Mouse (Mus musculus) left cerebral cortex, postnatal 25 days (tissue): ENCODE measurements around the gene Unc13d. TPM values are rescaled to one million over a fixed set of nuclear protein-coding genes. Genes with fewer than 3 reads are reported as not detected.
"Not testable (repeated sequence)": the region's sequence is repeated elsewhere in the genome, so short reads cannot be mapped to it uniquely, and the experiment has no call there.

Experiments used
- DNase-seq, 2 experiments: peaks; one replicate each; pipeline ENCODE4 v3.0.0; 2022; ENCODE audit warnings: low spot score in 2 of 2, mixed read lengths in 1 of 2
- intact Hi-C: fragments of 180-260 bp; cut with DNase I; formaldehyde crosslinking; loops from one replicate; pipeline ENCODE4 v1.15.1; 2025
- total RNA-seq, 2 experiments: library from RNA; stranded (reverse); gene quantifications; 2 replicates each; pipeline ENCODE4 v1.2.3; 2021

Gene Unc13d
- total RNA-seq, 2 experiments from 2014 or later = 0.82 to 1.0 TPM

GRCm38 (mm10) chr11:116030088-116030897 lies 47.5 kb downstream of the Unc13d start, which contains the start of gene Unk:
TSS of gene Unk (plus strand) at chr11:116030322.
- peak; percentile 98 to 99 for DNase-seq
- intact Hi-C loops = loop anchor here (2.0 to 5.0 kb wide), 2 partner anchors 57 to 102 kb away; partner anchors contain the start of genes Trim65 and Wbp2

- no peak for DNase-seq
- intact Hi-C loops = no loop called here
Observed at GRCm38 (mm10) chr11:116029086-116029865, 48.5 kb downstream of the Unc13d start.

- intact Hi-C loops = no loop called here
- DNase-seq = no peak
Observed at GRCm38 (mm10) chr11:116028177-116028865, 49.4 kb downstream of the Unc13d start.

GRCm38 (mm10) chr11:116027756-116028155 lies 50.0 kb downstream of the Unc13d start, which contains the start of gene H3f3b:
TSS of gene H3f3b (minus strand) at chr11:116027962.
- no peak for DNase-seq
- intact Hi-C loops = no loop called here

- intact Hi-C loops = no loop called here
- DNase-seq = no peak
Observed at GRCm38 (mm10) chr11:116025056-116025845, 52.5 kb downstream of the Unc13d start.

- intact Hi-C loops = no loop called here
- DNase-seq = peak; percentile 96 to 99
Observed at GRCm38 (mm10) chr11:116024356-116024808, 53.4 kb downstream of the Unc13d start.

- intact Hi-C loops = no loop called here
- peak; percentile 81 to 83 for DNase-seq
Observed at GRCm38 (mm10) chr11:116023771-116024355, 53.9 kb downstream of the Unc13d start.

DNA sequence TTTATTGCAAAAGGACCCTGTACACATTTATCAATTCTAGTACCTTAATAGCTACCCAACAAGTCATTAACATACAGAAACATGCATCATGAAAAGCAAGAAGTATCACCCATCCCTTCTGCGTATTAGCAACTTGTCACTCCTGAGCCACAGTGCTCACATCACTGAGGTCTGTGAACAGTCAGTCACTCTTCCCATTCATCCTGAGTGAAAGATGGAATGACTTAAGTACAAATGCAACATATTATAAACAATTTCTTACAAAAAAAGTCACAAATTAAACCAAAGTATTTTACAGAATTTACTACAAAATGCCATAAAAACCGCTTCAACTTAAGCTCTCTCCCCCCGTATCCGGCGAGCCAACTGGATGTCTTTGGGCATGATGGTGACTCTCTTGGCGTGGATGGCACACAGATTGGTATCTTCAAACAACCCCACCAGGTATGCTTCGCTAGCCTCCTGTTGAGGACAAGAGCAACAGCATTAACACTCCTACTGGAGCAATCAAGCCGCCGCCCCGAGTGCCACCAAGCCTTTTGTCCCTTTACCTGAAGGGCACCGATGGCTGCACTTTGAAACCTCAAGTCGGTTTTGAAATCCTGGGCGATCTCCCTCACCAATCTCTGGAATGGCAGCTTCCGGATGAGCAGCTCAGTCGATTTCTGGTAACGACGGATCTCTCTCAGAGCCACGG lies 54.5 kb downstream of the Unc13d start:
- DNase-seq, intact Hi-C loops: not testable (repeated sequence)

GRCm38 (mm10) chr11:116022256-116022780 lies 55.4 kb downstream of the Unc13d start:
- no peak for DNase-seq
- intact Hi-C loops = no loop called here

DNA sequence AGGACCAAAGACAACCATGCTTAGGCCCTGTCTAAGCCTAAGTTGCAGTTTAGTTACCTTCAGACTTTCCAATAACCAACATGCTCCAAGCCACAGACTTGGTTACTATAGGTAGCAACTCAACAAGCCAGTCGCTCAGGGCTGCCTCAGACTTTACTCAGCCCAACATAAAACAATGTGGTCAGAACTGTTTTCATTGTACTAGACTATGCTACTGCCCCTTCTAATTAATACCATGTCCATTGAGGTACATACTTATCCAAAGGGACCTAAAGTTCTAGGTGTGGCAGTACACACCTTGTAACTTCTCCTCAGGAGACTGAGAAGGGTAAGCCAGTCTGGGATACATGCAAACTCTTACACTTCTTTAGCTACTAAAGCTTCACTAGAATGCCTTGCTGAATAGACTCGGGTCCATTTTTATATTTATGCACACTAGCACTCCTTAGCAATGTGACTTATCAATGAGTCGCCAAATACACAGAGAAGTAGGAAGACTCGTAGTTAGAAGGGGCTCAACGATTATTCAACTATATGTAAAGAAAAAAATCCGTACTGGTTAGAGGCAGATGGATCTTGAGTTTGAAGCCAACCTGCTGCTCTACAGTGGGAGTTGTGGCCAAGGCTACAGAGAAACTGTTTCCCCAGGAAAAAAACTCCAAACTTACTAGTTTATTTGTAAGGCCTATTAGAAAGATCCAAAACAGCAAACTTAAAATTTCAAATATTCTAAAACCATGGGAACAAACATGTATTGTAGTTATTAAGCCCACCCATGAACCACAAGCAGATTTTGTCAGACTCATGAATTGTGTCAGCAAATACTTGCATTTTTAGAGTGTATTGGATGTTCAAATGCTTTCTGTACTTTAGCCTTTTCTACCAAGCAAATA lies 56.2 kb downstream of the Unc13d start:
- intact Hi-C loops = no loop called here
- DNase-seq = no peak

DNA sequence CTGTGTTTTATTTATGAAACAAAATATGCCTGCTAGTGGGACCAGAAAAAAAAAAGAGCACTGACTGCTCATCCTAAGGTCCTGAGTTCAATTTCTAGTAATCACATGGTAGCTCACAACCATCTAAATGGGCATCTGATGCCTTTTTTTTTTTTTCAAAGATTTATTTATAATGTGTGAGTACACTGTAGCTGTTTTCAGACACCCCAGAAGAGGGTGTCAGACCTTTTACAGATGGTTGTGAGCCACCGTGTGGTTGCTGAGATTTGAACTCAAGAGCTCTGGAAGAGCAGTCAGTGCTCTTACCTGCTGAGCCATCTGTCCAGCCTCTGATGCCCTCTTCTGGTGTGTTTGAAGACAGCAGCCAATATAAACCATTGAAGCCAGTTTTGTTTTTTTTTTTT lies 57.2 kb downstream of the Unc13d start:
- no peak for DNase-seq
- intact Hi-C loops = no loop called here

DNA sequence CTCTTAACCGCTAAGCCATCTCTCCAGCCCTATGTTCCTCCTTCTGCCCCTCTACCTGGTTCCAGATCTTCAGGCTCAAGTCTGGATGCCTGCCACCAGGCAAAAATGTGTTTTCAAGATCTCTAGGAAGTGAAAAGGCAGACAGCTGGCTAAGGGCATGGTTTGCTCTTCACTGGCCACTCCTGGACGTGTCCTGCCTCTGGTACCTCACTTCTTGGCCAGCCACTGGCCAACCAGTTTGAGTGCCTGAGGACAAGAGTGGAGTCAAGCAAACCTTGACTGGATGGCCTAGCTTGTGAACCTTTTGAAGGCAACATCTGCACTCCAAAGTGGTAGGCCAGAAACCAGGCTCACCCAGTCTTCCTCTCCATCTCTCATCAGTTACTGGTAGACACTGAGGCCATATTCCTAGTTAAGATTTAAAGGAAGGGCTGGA lies 57.8 kb downstream of the Unc13d start:
- DNase-seq = no peak
- intact Hi-C loops = no loop called here

GRCm38 (mm10) chr11:116019360-116019791 lies 58.4 kb downstream of the Unc13d start:
- no peak for DNase-seq
- intact Hi-C loops = no loop called here

DNA sequence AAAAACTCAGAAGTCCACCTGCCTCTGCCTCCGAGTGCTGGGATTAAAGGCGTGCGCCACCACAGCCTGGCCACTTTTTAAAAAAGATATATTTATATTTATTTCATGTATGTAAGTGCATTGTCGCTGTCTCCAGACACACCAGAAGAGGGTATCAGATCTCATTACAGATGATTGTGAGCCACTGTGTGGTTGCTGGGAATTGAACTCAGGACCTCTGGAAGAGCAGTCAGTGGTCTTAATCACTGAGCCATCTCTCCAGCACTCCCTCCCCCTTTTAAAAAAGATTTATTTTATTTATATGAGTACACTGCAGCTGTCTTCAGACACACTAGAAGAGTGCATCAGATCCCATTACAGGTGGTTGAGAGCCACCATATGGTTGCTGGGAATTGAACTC lies 58.9 kb downstream of the Unc13d start:
- intact Hi-C loops = not testable (repeated sequence)

GRCm38 (mm10) chr11:116018106-116018505 lies 59.7 kb downstream of the Unc13d start:
- intact Hi-C loops = no loop called here
- no peak for DNase-seq

More for the DNA sequence above, 58.9 kb downstream of the Unc13d start:
- DNase-seq = not testable (repeated sequence)

- DNase-seq = no peak
- intact Hi-C loops = no loop called here
Observed at GRCm38 (mm10) chr11:116014821-116015220, 62.9 kb downstream of the Unc13d start.
